Mouse (Mus musculus): ENCODE results near the gene Klf4. TPM values are rescaled to one million over a fixed set of nuclear protein-coding genes. Genes with fewer than 3 reads are reported as not detected.

Gene Klf4
- polyA plus RNA-seq, 1 experiment from 2014 or later = 2.3 TPM

DNA sequence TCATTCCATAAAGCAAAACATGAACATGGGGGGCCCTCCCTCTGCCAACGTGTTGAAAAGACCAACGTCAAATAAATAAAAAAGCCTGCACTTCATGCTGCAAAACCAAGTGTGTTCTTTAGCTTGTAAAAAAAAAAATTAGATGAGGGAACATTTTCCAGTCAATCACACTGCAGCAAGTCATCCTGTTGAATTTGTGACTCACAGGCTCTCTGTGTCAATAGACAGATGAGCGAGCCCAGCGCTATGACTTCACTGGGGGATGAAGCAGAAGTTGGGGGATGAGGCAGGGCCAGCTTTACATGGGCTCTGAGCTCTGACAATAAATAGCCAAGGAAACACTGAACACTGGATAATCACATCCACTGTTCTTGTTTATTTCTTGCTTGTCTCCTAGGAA, 9.4 kb upstream of the Klf4 start:
- DNase-seq (ENCODE audit: low spot score) = no peak
- ATAC-seq (replicated peaks; ENCODE audit: low FRiP score) = no peak

DNA sequence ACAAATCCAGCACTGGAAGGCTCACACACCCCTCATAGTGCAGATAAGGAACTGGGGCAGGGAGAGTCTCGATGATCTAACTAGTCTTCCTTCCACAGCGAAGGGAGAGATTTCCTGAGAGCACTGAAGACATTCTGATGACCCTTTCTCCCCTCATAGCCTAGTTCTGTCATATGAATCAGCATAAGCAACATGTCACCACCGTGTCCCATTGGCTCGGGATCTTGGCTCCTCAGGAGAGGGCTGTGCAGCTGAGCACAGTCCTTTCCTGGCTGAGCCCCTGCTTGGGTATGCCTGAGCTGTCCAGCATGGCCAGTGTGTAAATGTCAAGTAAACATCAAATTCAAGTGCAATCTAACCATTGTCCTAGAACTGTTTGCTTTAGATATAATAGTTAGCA, 9.0 kb upstream of the Klf4 start:
- H3K27ac ChIP-seq (ENCODE audit: low read depth, low read length) = no peak overlapping the region
- H3K9ac ChIP-seq (ENCODE audit: low read length) = no peak overlapping the region
- no peaks in the 10 kb centered on the region for H3K4me1 ChIP-seq (replicated peaks; ENCODE audit: control insufficient read depth, insufficient read depth, low read length)
- H3K36me3 ChIP-seq (ENCODE audit: control insufficient read depth, insufficient read depth, low read length) = no peaks in the 10 kb centered on the region
- DNase-seq (ENCODE audit: low spot score) (no peak), ATAC-seq (replicated peaks; ENCODE audit: low FRiP score) (no peak)
- H3K4me3 ChIP-seq (ENCODE audit: low read depth, low read length) = no peak overlapping the region
- H3K9me3 ChIP-seq (ENCODE audit: control insufficient read depth, low read length) = no peaks in the 10 kb centered on the region
- WGBS = 81% methylated on average over 4 of the region's 4 CpGs
- no peak overlapping the region for H3K4me2 ChIP-seq (ENCODE audit: low read depth, low read length, severe bottlenecking)
- no peaks in the 10 kb centered on the region for H3K27me3 ChIP-seq (ENCODE audit: control insufficient read depth, insufficient read depth, low read length)

More for the DNA sequence above, 9.4 kb upstream of the Klf4 start:
- no peak overlapping the region for H3K27ac ChIP-seq (ENCODE audit: low read depth, low read length)
- H3K4me2 ChIP-seq (ENCODE audit: low read depth, low read length, severe bottlenecking) = no peak overlapping the region
- no peaks in the 10 kb centered on the region for H3K4me1 ChIP-seq (replicated peaks; ENCODE audit: control insufficient read depth, insufficient read depth, low read length)
- H3K9ac ChIP-seq (ENCODE audit: low read length) = no peak overlapping the region
- H3K36me3 ChIP-seq (ENCODE audit: control insufficient read depth, insufficient read depth, low read length) = no peaks in the 10 kb centered on the region
- H3K27me3 ChIP-seq (ENCODE audit: control insufficient read depth, insufficient read depth, low read length) = no peaks in the 10 kb centered on the region
- no peaks in the 10 kb centered on the region for H3K9me3 ChIP-seq (ENCODE audit: control insufficient read depth, low read length)
- H3K4me3 ChIP-seq (ENCODE audit: low read depth, low read length) = no peak overlapping the region
- WGBS = 83% methylated on average over 4 of the region's 4 CpGs

DNA sequence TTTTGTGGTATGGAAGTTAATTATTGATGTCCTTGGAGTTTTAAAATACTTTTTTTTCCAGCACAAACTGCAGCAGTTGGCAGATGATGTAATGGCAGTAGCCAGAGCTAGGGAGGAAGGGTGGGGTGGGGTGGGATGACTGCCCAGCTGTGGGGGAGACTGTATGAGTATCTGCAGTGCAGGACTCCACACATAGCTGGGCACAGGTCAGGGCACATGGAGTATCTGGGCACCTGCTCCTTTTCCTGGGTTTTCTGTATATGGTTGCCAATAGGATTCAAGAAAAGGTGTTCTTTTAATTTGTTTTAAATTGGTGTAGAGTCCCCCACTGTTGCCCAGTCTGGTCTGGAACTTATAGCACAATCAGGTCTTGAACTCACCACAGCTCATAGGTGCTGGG, 2.7 kb upstream of the Klf4 start:
- peaks cover 28% of the 10 kb centered on the region for H3K27me3 ChIP-seq (ENCODE audit: control insufficient read depth, insufficient read depth, low read length)

DNA sequence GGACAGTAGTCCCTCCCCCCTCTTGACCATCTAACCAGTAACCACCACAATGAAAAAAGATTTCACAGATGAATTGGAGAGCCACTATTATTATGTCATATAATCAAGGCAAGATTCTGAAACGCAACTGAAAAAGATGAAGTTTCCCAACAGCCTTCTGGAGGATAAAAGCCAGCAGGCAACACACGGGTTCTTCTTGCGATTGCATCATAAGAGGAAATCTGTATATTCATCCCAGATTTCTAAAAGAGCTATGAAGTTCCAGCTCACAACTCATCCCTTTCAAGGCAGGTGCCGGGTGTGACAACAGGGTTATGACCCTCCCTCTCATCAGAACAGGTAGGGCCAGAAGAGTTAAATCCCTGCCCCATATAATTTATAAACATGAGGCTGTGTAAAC, 2.2 kb upstream of the Klf4 start:
- Histone ChIP-seq H3K9me3 (ENCODE audit: control insufficient read depth, low read length) (no peaks in the 10 kb centered on the region), H3K27ac (ENCODE audit: low read depth, low read length) (no peak overlapping the region), H3K4me1 (replicated peaks; ENCODE audit: control insufficient read depth, insufficient read depth, low read length) (peaks cover 11% of the 10 kb centered on the region), H3K4me3 (ENCODE audit: low read depth, low read length) (no peak overlapping the region), H3K4me2 (ENCODE audit: low read depth, low read length, severe bottlenecking) (no peak overlapping the region), H3K27me3 (ENCODE audit: control insufficient read depth, insufficient read depth, low read length) (peaks cover 28% of the 10 kb centered on the region), H3K36me3 (ENCODE audit: control insufficient read depth, insufficient read depth, low read length) (no peaks in the 10 kb centered on the region), H3K9ac (ENCODE audit: low read length) (no peak overlapping the region)
- ATAC-seq (replicated peaks; ENCODE audit: low FRiP score) = no peak
- WGBS = 71% methylated on average over 4 of the region's 4 CpGs
- DNase-seq (ENCODE audit: low spot score) = no peak

More for the DNA sequence above, 2.7 kb upstream of the Klf4 start:
- H3K36me3 ChIP-seq (ENCODE audit: control insufficient read depth, insufficient read depth, low read length) = no peaks in the 10 kb centered on the region
- H3K4me1 ChIP-seq (replicated peaks; ENCODE audit: control insufficient read depth, insufficient read depth, low read length) = peaks cover 11% of the 10 kb centered on the region
- no peak overlapping the region for H3K4me2 ChIP-seq (ENCODE audit: low read depth, low read length, severe bottlenecking)
- ATAC-seq (replicated peaks; ENCODE audit: low FRiP score) = no peak
- H3K27ac ChIP-seq (ENCODE audit: low read depth, low read length) = no peak overlapping the region
- H3K9me3 ChIP-seq (ENCODE audit: control insufficient read depth, low read length) = no peaks in the 10 kb centered on the region
- H3K4me3 ChIP-seq (ENCODE audit: low read depth, low read length) = no peak overlapping the region
- H3K9ac ChIP-seq (ENCODE audit: low read length) = no peak overlapping the region
- DNase-seq (ENCODE audit: low spot score) = no peak

DNA sequence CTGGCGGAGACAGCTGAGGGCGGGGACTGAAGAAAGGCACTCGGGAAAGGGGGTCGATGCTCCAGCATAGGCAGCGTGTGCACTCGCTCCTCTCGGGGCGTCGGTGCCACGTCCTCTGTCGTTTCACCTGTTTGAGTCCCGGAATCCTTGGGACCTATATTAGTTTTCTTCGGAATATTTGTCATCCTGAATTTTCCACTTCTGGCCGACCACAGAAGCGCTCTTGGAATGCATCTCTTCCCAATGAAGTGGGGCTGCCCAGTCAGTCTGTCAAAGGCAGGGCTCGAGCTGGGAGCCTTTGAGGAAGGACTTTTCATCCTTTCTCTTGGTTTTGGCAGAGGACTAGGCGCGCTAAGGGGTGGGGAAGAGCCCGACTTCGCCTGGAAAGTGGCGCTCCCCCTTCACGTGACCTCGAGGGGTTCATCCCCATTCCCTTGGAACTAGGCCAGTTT, 1.6 kb upstream of the Klf4 start:
- DNase-seq (ENCODE audit: low spot score) = peak; percentile 55

DNA sequence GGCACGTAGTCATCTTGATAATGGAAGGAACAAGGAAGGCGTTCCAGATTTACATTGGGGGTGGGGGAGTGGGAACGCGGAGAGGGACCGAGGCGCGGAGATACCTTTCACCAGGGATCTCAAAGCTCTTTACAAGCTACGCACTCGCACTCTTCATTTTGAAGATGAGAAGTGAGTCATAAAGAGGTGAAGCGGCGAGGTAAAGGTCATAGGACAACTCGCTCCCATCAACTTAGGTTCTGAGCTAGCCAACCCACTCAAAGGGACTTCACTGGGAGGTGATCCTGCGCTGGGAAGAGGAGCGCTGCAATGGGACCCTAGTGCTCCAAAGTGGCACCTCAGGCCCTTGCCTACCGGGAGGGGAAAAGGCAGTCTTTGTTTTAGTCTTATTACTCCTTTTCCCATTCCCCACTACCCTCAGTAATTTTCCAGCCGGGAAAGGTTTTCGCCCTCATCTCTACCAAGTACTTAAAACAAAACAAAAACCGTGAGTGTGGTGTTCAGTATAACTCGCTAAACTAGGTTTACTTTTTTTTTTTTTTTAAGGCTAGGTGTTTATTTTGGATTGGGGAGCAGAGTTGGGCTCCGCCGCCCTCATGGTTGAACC, 1.0 kb upstream of the Klf4 start:
- H3K27ac ChIP-seq (ENCODE audit: low read depth, low read length) = peak overlapping the region; percentile 37; the same call in 1 of the 2 replicates
- no peaks in the 10 kb centered on the region for H3K9me3 ChIP-seq (ENCODE audit: control insufficient read depth, low read length)
- peak overlapping the region; percentile 57 for H3K9ac ChIP-seq (ENCODE audit: low read length)
- DNase-seq (ENCODE audit: low spot score) (peak; percentile 54), ATAC-seq (replicated peaks; ENCODE audit: low FRiP score) (no peak)
- peaks cover 11% of the 10 kb centered on the region for H3K4me1 ChIP-seq (replicated peaks; ENCODE audit: control insufficient read depth, insufficient read depth, low read length)
- H3K4me2 ChIP-seq (ENCODE audit: low read depth, low read length, severe bottlenecking) = peak overlapping the region; percentile 94
- H3K36me3 ChIP-seq (ENCODE audit: control insufficient read depth, insufficient read depth, low read length) = no peaks in the 10 kb centered on the region
- peaks cover 28% of the 10 kb centered on the region for H3K27me3 ChIP-seq (ENCODE audit: control insufficient read depth, insufficient read depth, low read length)
- under 1% methylated on average over 21 of the region's 21 CpGs for WGBS
- peak overlapping the region; percentile 57 for H3K4me3 ChIP-seq (ENCODE audit: low read depth, low read length)

More for the DNA sequence above, 1.6 kb upstream of the Klf4 start:
- Histone ChIP-seq H3K27me3 (ENCODE audit: control insufficient read depth, insufficient read depth, low read length) (peaks cover 28% of the 10 kb centered on the region), H3K27ac (ENCODE audit: low read depth, low read length) (no peak overlapping the region), H3K36me3 (ENCODE audit: control insufficient read depth, insufficient read depth, low read length) (no peaks in the 10 kb centered on the region), H3K9ac (ENCODE audit: low read length) (no peak overlapping the region), H3K4me3 (ENCODE audit: low read depth, low read length) (peak overlapping the region; percentile 57), H3K4me1 (replicated peaks; ENCODE audit: control insufficient read depth, insufficient read depth, low read length) (peaks cover 11% of the 10 kb centered on the region), H3K4me2 (ENCODE audit: low read depth, low read length, severe bottlenecking) (peak overlapping the region; percentile 94), H3K9me3 (ENCODE audit: control insufficient read depth, low read length) (no peaks in the 10 kb centered on the region)
- ATAC-seq (replicated peaks; ENCODE audit: low FRiP score) = no peak
- WGBS = 2% methylated on average over 23 of the region's 23 CpGs

DNA sequence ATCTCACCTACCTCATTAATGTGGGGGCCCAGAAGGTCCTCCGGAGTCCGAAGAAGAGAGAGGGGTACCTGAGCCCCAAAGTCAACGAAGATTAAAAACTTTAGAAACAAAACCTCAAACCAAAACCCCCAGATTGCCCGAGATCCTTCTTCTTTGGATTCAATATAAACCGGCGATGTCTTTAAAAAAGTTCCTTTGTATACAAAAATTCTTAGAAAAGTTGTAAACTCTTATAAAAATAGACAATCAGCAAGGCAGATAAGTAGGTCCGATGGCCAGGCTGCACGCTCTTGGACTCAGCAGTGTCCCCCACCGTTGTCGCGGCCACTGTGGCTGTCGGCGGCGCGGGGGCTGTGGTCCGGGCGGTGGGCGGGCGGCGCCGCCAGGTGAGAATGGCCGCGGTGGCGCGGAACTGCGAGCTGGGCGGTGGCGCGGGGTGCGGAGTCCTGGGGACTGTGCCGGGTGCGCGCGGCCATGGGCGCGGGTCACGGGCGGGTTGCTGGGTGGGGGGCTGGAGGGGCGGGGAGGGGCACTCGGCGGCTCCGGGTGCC, 335 bp downstream of the Klf4 start:
- H3K4me1 ChIP-seq (replicated peaks; ENCODE audit: control insufficient read depth, insufficient read depth, low read length) = peaks cover 11% of the 10 kb centered on the region
- H3K4me3 ChIP-seq (ENCODE audit: low read depth, low read length) = peak overlapping the region; percentile 57
- no peaks in the 10 kb centered on the region for H3K36me3 ChIP-seq (ENCODE audit: control insufficient read depth, insufficient read depth, low read length)
- H3K9me3 ChIP-seq (ENCODE audit: control insufficient read depth, low read length) = no peaks in the 10 kb centered on the region
- WGBS = 0% methylated on average over 37 of the region's 42 CpGs
- peaks cover 28% of the 10 kb centered on the region for H3K27me3 ChIP-seq (ENCODE audit: control insufficient read depth, insufficient read depth, low read length)
- peak overlapping the region; percentile 43 for H3K9ac ChIP-seq (ENCODE audit: low read length)
- peak; percentile 58 for ATAC-seq (replicated peaks; ENCODE audit: low FRiP score)
- no peak overlapping the region for H3K27ac ChIP-seq (ENCODE audit: low read depth, low read length)
- peak overlapping the region; percentile 94 for H3K4me2 ChIP-seq (ENCODE audit: low read depth, low read length, severe bottlenecking)
- DNase-seq (ENCODE audit: low spot score) = no peak

DNA sequence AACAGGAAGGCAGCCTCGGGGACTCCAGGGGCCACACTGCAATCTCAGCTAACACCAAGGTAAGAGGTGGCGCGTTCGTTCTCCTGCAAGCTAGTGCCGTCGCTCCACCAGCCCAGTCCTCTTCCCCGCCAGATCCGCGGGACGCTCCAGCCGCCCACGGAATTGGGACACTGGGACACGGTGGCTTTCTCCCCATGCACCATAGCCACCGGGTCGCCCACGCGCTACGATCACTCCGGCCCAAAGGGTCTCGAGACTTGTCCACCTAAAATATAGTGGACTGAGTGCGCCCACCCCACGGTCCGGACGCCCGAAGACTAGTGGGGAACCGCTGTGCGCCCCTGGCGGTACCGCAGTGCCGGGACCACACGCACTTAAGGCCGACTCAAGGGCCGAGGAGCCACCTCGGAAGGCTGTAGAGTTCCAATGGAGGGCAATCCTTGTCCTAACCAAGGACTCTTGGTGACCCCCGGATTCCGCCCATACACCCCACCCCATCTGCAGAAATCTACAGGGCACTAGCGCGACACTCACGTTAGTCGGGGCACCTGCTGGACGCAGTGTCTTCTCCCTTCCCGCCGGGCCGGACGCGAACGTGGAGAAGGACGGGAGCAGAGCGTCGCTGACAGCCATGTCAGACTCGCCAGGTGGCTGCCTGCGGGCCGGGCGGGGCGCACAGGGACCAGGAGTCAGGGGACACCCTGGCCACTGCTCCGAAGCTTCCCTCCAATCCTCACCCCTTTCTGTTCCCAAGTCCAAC, 990 bp downstream of the Klf4 start:
- H3K27me3 ChIP-seq (ENCODE audit: control insufficient read depth, insufficient read depth, low read length) = peaks cover 28% of the 10 kb centered on the region
- H3K9ac ChIP-seq (ENCODE audit: low read length) = peak overlapping the region; percentile 20
- H3K4me1 ChIP-seq (replicated peaks; ENCODE audit: control insufficient read depth, insufficient read depth, low read length) = peaks cover 11% of the 10 kb centered on the region
- 2% methylated on average over 56 of the region's 56 CpGs for WGBS
- peak overlapping the region; percentile 94 for H3K4me2 ChIP-seq (ENCODE audit: low read depth, low read length, severe bottlenecking)
- peak; percentile 77 for DNase-seq (ENCODE audit: low spot score)
- no peak overlapping the region for H3K27ac ChIP-seq (ENCODE audit: low read depth, low read length)
- H3K4me3 ChIP-seq (ENCODE audit: low read depth, low read length) = peak overlapping the region; percentile 57
- no peaks in the 10 kb centered on the region for H3K36me3 ChIP-seq (ENCODE audit: control insufficient read depth, insufficient read depth, low read length)
- H3K9me3 ChIP-seq (ENCODE audit: control insufficient read depth, low read length) = no peaks in the 10 kb centered on the region
- no peak for ATAC-seq (replicated peaks; ENCODE audit: low FRiP score)

Data from forebrain, embryonic 11.5 days (tissue).